Mouse (Mus musculus) WW6 (cell line): ENCODE results near the gene Atp5k.

Experiments
- DNase-seq: peaks from one replicate; pipeline ENCODE4 v3.0.0-alpha.2; 2013; ENCODE audit warnings: low read depth, low spot score

Atp5k gene

GRCm38 (mm10) chr5:108433804-108434587 lies at the start of gene Atp5k:
Atp5k (minus strand) TSS chr5:108434448.
- DNase-seq: peak; percentile 83

GRCm38 (mm10) chr5:108483006-108483405 lies 48.8 kb upstream of the Atp5k start:
- no peak for DNase-seq

- DNase-seq: no peak
These were observed 41.7 kb upstream of the Atp5k start for GRCm38 (mm10) chr5:108475977-108476376.

GRCm38 (mm10) chr5:108473737-108474136 lies 39.5 kb upstream of the Atp5k start:
- no peak for DNase-seq

- no peak for DNase-seq
These were observed 35.4 kb upstream of the Atp5k start for GRCm38 (mm10) chr5:108469617-108470016.

GRCm38 (mm10) chr5:108466647-108467046 lies 32.4 kb upstream of the Atp5k start:
- DNase-seq: no peak

GRCm38 (mm10) chr5:108465131-108465891 lies 31.1 kb upstream of the Atp5k start:
- DNase-seq: no peak

GRCm38 (mm10) chr5:108462446-108462845 lies 28.2 kb upstream of the Atp5k start:
- no peak for DNase-seq

GRCm38 (mm10) chr5:108461082-108462065 lies 27.1 kb upstream of the Atp5k start, which contains the start of gene Pcgf3:
Pcgf3 (plus strand) TSS chr5:108461232.
- DNase-seq: peak; percentile 90

- no peak for DNase-seq
These were observed 26.2 kb upstream of the Atp5k start for GRCm38 (mm10) chr5:108460461-108460860.

GRCm38 (mm10) chr5:108458706-108459105 lies 24.5 kb upstream of the Atp5k start:
- DNase-seq: no peak

- no peak for DNase-seq
These were observed 19.8 kb upstream of the Atp5k start for GRCm38 (mm10) chr5:108454094-108454493.

GRCm38 (mm10) chr5:108452422-108452821 lies 18.2 kb upstream of the Atp5k start:
- DNase-seq: no peak

- DNase-seq: no peak
These were observed 17.4 kb upstream of the Atp5k start for GRCm38 (mm10) chr5:108451611-108452010.

- no peak for DNase-seq
These were observed 16.7 kb upstream of the Atp5k start for GRCm38 (mm10) chr5:108450837-108451540.

- DNase-seq: no peak
These were observed 14.8 kb upstream of the Atp5k start, which contains the start of gene Mfsd7a for GRCm38 (mm10) chr5:108448785-108449668. Mfsd7a (minus strand) TSS chr5:108448891.

- DNase-seq: no peak
These were observed 13.6 kb upstream of the Atp5k start for GRCm38 (mm10) chr5:108447857-108448256.

GRCm38 (mm10) chr5:108446973-108447372 lies 12.7 kb upstream of the Atp5k start:
- no peak for DNase-seq

GRCm38 (mm10) chr5:108436101-108436500 lies 1.9 kb upstream of the Atp5k start:
- DNase-seq: no peak

- DNase-seq: no peak
These were observed 3.1 kb downstream of the Atp5k start for GRCm38 (mm10) chr5:108431196-108431595.
